Mouse (Mus musculus) ES-E14 (cell line): ENCODE data around the gene Dok5.

Source experiments
- CHD2 ChIP-seq: IDR thresholded peaks from 2 replicates; pipeline ENCODE4 v1.6.1; 2014; ENCODE audit warnings: mild to moderate bottlenecking, low read depth, low read length, inconsistent platforms
- HCFC1 ChIP-seq: IDR thresholded peaks from 2 replicates; pipeline ENCODE4 v1.6.1; 2012; ENCODE audit warnings: low read length, inconsistent platforms, borderline replicate concordance; ENCODE audit not compliant: insufficient read depth

DNA sequence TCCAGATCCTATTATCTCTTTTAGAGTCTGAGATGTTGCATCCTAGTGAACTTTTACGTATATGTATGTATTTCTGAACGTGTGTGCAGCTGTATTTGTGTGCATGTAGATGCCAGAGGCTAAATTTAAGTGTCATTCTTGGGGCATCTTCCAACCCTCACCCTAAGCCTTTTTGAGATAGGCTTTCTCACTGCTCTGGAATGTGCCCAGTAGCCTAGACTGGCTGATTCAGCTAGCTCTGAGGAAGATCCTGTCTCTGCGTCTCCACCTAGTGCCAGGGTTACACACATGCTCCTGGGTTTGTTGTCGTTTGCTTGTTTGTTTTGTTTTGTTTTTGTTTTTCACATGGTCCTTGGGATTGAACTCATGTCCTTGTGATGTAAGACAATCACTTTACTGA is 31.1 kb upstream of the Dok5 start:
- no peak for TF ChIP-seq CHD2
- TF ChIP-seq HCFC1, result no peak
